Mouse (Mus musculus) kidney, embryonic 15.5 days (tissue): Measurements from ENCODE around the gene Usp54. TPM values are rescaled to one million over a fixed set of nuclear protein-coding genes. Genes with fewer than 3 reads are reported as not detected.
"Not testable (repeated sequence)": the region's sequence is repeated elsewhere in the genome, so short reads cannot be mapped to it uniquely, and the experiment has no call there.

ENCODE experiments used
- ATAC-seq: fragments of 200-750 bp; cut with Nextera tagmentation; replicated peaks from 2 replicates; pipeline ENCODE4 v1.8.0; 2017; ENCODE audit warnings: moderate TSS enrichment; ENCODE audit not compliant: low FRiP score
- H3K27ac ChIP-seq: fragments of 300-500 bp; sonication (generic); 2 replicates; pipeline ENCODE4 v1.5.1; 2015; ENCODE audit warnings: mild to moderate bottlenecking, inconsistent platforms
- H3K27me3 ChIP-seq: fragments of 300-500 bp; sonication (generic); 2 replicates; pipeline ENCODE4 v1.6.1; 2015; ENCODE audit warnings: inconsistent platforms
- H3K36me3 ChIP-seq: fragments of 300-500 bp; sonication (generic); 2 replicates; pipeline ENCODE4 v1.6.1; 2015; ENCODE audit warnings: inconsistent platforms
- H3K4me1 ChIP-seq: fragments of 300-500 bp; sonication (generic); 2 replicates; pipeline ENCODE4 v1.6.1; 2015; ENCODE audit warnings: inconsistent platforms
- H3K4me2 ChIP-seq: fragments of 300-500 bp; sonication (generic); 2 replicates; pipeline ENCODE4 v1.6.1; 2015; ENCODE audit warnings: moderate library complexity, mild to moderate bottlenecking, inconsistent platforms
- H3K4me3 ChIP-seq: fragments of 300-500 bp; sonication (generic); replicated peaks from 2 replicates; pipeline ENCODE4 v1.5.1; 2015; ENCODE audit warnings: mild to moderate bottlenecking, inconsistent platforms
- H3K9ac ChIP-seq: fragments of 300-500 bp; sonication (generic); 2 replicates; pipeline ENCODE4 v1.6.1; 2015; ENCODE audit warnings: mild to moderate bottlenecking, inconsistent platforms
- H3K9me3 ChIP-seq: fragments of 300-500 bp; sonication (generic); replicated peaks from 2 replicates; pipeline ENCODE4 v1.6.1; 2016; ENCODE audit warnings: inconsistent platforms
- WGBS: fragments of 180-500 bp; shearing (Covaris S2); methylation state at CpG from one replicate; pipeline ENCODE4 v1.1.7; 2015; ENCODE audit warnings: mixed read lengths; 5-methylcytosine and 5-hydroxymethylcytosine counted together
- polyA plus RNA-seq: library from polyadenylated mRNA; unstranded; fragments of >200 nt; fragmentation: Nextera tagmentation; extraction: Ambion mirVana; gene quantifications from 2 replicates; pipeline ENCODE4 v1.2.1, GENCODE M21; 2015

Gene Usp54
- polyA plus RNA-seq, 1 experiment from 2014 or later = 8.9 TPM

- H3K4me2 ChIP-seq = no peak overlapping the region
- no peak overlapping the region for H3K27ac ChIP-seq
- H3K36me3 ChIP-seq = no peaks in the 10 kb centered on the region
- H3K4me1 ChIP-seq = no peaks in the 10 kb centered on the region
- no peaks in the 10 kb centered on the region for H3K27me3 ChIP-seq
- WGBS = 56% methylated on average over 2 of the region's 2 CpGs
- H3K9ac ChIP-seq = no peak overlapping the region
- H3K9me3 ChIP-seq = no peaks in the 10 kb centered on the region
- no peak overlapping the region for H3K4me3 ChIP-seq
- no peak for ATAC-seq
Observed at GRCm38 (mm10) chr14:20600203-20600602, 40.7 kb downstream of the Usp54 start.

- no peak; the same call in 1 of the 2 replicates for ATAC-seq
- Histone ChIP-seq H3K27me3 (no peaks in the 10 kb centered on the region), H3K36me3 (no peaks in the 10 kb centered on the region), H3K9me3 (no peaks in the 10 kb centered on the region), H3K4me3 (no peak overlapping the region), H3K4me2 (no peak overlapping the region), H3K4me1 (no peaks in the 10 kb centered on the region), H3K27ac (no peak overlapping the region), H3K9ac (no peak overlapping the region)
- WGBS = 80% methylated on average over 2 of the region's 2 CpGs
Observed at GRCm38 (mm10) chr14:20599542-20599941, 41.3 kb downstream of the Usp54 start.

GRCm38 (mm10) chr14:20595781-20596180 is 45.1 kb downstream of the Usp54 start:
- Histone ChIP-seq H3K9me3 (no peaks in the 10 kb centered on the region), H3K4me3 (no peak overlapping the region), H3K27ac (0 out of 2 replicates have a peak overlapping the region, but pooled peaks have one; percentile 6), H3K9ac (no peak overlapping the region), H3K36me3 (no peaks in the 10 kb centered on the region), H3K4me2 (no peak overlapping the region), H3K27me3 (no peaks in the 10 kb centered on the region), H3K4me1 (no peaks in the 10 kb centered on the region)
- ATAC-seq = no peak
- 39% methylated on average over 3 of the region's 3 CpGs for WGBS

GRCm38 (mm10) chr14:20587458-20587857 is 53.4 kb downstream of the Usp54 start:
- peaks cover 41% of the 10 kb centered on the region for H3K36me3 ChIP-seq
- no peaks in the 10 kb centered on the region for H3K9me3 ChIP-seq
- no peak overlapping the region for H3K27ac ChIP-seq
- no peaks in the 10 kb centered on the region for H3K4me1 ChIP-seq
- no peak overlapping the region for H3K4me3 ChIP-seq
- H3K4me2 ChIP-seq = no peak overlapping the region
- no peak overlapping the region for H3K9ac ChIP-seq
- 89% methylated on average over 5 of the region's 5 CpGs for WGBS
- ATAC-seq = no peak
- H3K27me3 ChIP-seq = no peaks in the 10 kb centered on the region

- no peaks in the 10 kb centered on the region for H3K4me1 ChIP-seq
- peaks cover 37% of the 10 kb centered on the region for H3K36me3 ChIP-seq
- no peak overlapping the region for H3K9ac ChIP-seq
- ATAC-seq = no peak
- WGBS = 73% methylated on average over 6 of the region's 6 CpGs
- no peak overlapping the region for H3K4me2 ChIP-seq
- no peaks in the 10 kb centered on the region for H3K9me3 ChIP-seq
- H3K4me3 ChIP-seq = no peak overlapping the region
- H3K27ac ChIP-seq = no peak overlapping the region
- no peaks in the 10 kb centered on the region for H3K27me3 ChIP-seq
Observed at GRCm38 (mm10) chr14:20578822-20579407, 61.9 kb downstream of the Usp54 start.

GRCm38 (mm10) chr14:20576179-20576578 is 64.7 kb downstream of the Usp54 start:
- Histone ChIP-seq H3K27ac (no peak overlapping the region), H3K27me3 (no peaks in the 10 kb centered on the region), H3K36me3 (peaks cover 32% of the 10 kb centered on the region), H3K4me1 (no peaks in the 10 kb centered on the region), H3K9me3 (no peaks in the 10 kb centered on the region), H3K9ac (no peak overlapping the region), H3K4me3 (no peak overlapping the region), H3K4me2 (no peak overlapping the region)
- no peak for ATAC-seq
- 54% methylated on average over 7 of the region's 7 CpGs for WGBS

- WGBS = 93% methylated on average over 3 of the region's 3 CpGs
- H3K4me2 ChIP-seq, ATAC-seq, H3K4me1 ChIP-seq, H3K9ac ChIP-seq, H3K27ac ChIP-seq, H3K4me3 ChIP-seq, H3K27me3 ChIP-seq, H3K9me3 ChIP-seq: not testable (repeated sequence)
- peaks cover 54% of the 10 kb centered on the region for H3K36me3 ChIP-seq
Observed at GRCm38 (mm10) chr14:20573196-20573595, 67.7 kb downstream of the Usp54 start.

GRCm38 (mm10) chr14:20565256-20566021 is 75.4 kb downstream of the Usp54 start:
- ATAC-seq = no peak
- 81% methylated on average over 9 of the region's 9 CpGs for WGBS
- H3K27ac ChIP-seq = no peak overlapping the region

GRCm38 (mm10) chr14:20564692-20565091 is 76.2 kb downstream of the Usp54 start:
- Histone ChIP-seq H3K9me3 (no peaks in the 10 kb centered on the region), H3K27me3 (no peaks in the 10 kb centered on the region), H3K27ac (no peak overlapping the region), H3K4me1 (no peaks in the 10 kb centered on the region), H3K36me3 (peaks cover 76% of the 10 kb centered on the region), H3K4me3 (no peak overlapping the region), H3K4me2 (no peak overlapping the region), H3K9ac (no peak overlapping the region)
- ATAC-seq = no peak
- 77% methylated on average over 12 of the region's 12 CpGs for WGBS

More at GRCm38 (mm10) chr14:20565256-20566021, 75.4 kb downstream of the Usp54 start:
- no peaks in the 10 kb centered on the region for H3K27me3 ChIP-seq
- no peaks in the 10 kb centered on the region for H3K9me3 ChIP-seq
- no peaks in the 10 kb centered on the region for H3K4me1 ChIP-seq
- H3K9ac ChIP-seq = no peak overlapping the region
- no peak overlapping the region for H3K4me2 ChIP-seq
- H3K4me3 ChIP-seq = no peak overlapping the region
- H3K36me3 ChIP-seq = peaks cover 79% of the 10 kb centered on the region

GRCm38 (mm10) chr14:20561897-20562296 is 79.0 kb downstream of the Usp54 start:
- no peak for ATAC-seq
- H3K9ac ChIP-seq = no peak overlapping the region
- H3K4me3 ChIP-seq = no peak overlapping the region
- peaks cover 73% of the 10 kb centered on the region for H3K36me3 ChIP-seq
- no peaks in the 10 kb centered on the region for H3K9me3 ChIP-seq
- WGBS = 92% methylated on average over 5 of the region's 5 CpGs
- no peaks in the 10 kb centered on the region for H3K27me3 ChIP-seq
- H3K4me1 ChIP-seq = no peaks in the 10 kb centered on the region
- H3K27ac ChIP-seq = no peak overlapping the region
- H3K4me2 ChIP-seq = no peak overlapping the region

- Histone ChIP-seq H3K9ac (no peak overlapping the region), H3K9me3 (no peaks in the 10 kb centered on the region), H3K4me1 (peaks cover 3% of the 10 kb centered on the region), H3K27me3 (no peaks in the 10 kb centered on the region), H3K36me3 (peaks cover 57% of the 10 kb centered on the region), H3K27ac (no peak overlapping the region), H3K4me2 (no peak overlapping the region), H3K4me3 (no peak overlapping the region)
- ATAC-seq = no peak
- WGBS = 82% methylated on average over 2 of the region's 2 CpGs
Observed at GRCm38 (mm10) chr14:20550136-20550535, 90.7 kb downstream of the Usp54 start.

- peak within 1 kb of the TSS; percentile 48 for H3K4me2 ChIP-seq
- peaks cover 36% of the 10 kb centered on the region for H3K36me3 ChIP-seq
- H3K9me3 ChIP-seq = no peaks in the 10 kb centered on the region
- ATAC-seq = peak; percentile 93
- peak within 1 kb of the TSS; percentile 74 for H3K9ac ChIP-seq
- peak within 1 kb of the TSS; percentile 60 for H3K4me3 ChIP-seq
- peak within 1 kb of the TSS; percentile 97 for H3K27ac ChIP-seq
- peaks cover 14% of the 10 kb centered on the region for H3K4me1 ChIP-seq
- 0% methylated on average over 28 of the region's 29 CpGs for WGBS
- H3K27me3 ChIP-seq = no peaks in the 10 kb centered on the region
Observed at GRCm38 (mm10) chr14:20546415-20546814, 94.4 kb downstream of the Usp54 start, which contains the start of gene Ppp3cb. Gene Ppp3cb, minus strand, starts transcription at chr14:20546573.
